Comparison of ENCODE assay signal across 23 mouse cellular contexts in genomic region chr4:108066569-108066968, GRCm38 (mm10). TPM values are rescaled to one million over a fixed set of nuclear protein-coding genes. Genes with fewer than 3 reads are reported as not detected.
A peak's percentile ranks its signal among the peaks of the same experiment; 100 is the strongest.
DNase-seq lines count a peak whose midpoint lies in the region; ATAC-seq and TF ChIP-seq lines count a peak whose summit lies in the region.
"Had no signal": no experiment of that assay in that cellular context is flagged by ENCODE, and none has a peak within 500 bp of the region (broad histone marks: within the 10 kb centered on the region; RNA-seq: fewer than 3 reads in every experiment).

No protein-coding gene starts in this region.

- TF ChIP-seq CTCF in kidney, adult 2 months (conservative IDR thresholded peaks at IDR 0.05; ENCODE audit: insufficient read depth, insufficient read length, low read depth, low read length): no peak

- H3K9ac ChIP-seq in liver, embryonic 13.5 days: no peak overlapping the region
- H3K9ac ChIP-seq: forebrain, postnatal 0 days; heart, embryonic 13.5 days; hindbrain, embryonic 14.5 days; midbrain, embryonic 15.5 days; neural tube, embryonic 15.5 days had no signal

- WGBS in kidney, adult 2 months: 51% methylated on average over 4 of the region's 4 CpGs
- WGBS in liver, embryonic 13.5 days (ENCODE audit: insufficient replicate concordance): 72% methylated on average over 4 of the region's 4 CpGs

- peaks cover 32% of the 10 kb centered on the region; the same call in 1 of the 2 replicates for H3K4me1 ChIP-seq in kidney, adult 2 months (ENCODE audit: control insufficient read depth, insufficient read depth, low read length)
- peaks cover 41% of the 10 kb centered on the region for H3K4me1 ChIP-seq in liver, embryonic 13.5 days (replicated peaks)

- peaks cover 18% of the 10 kb centered on the region for H3K36me3 ChIP-seq in kidney, adult 2 months (ENCODE audit: control insufficient read depth, insufficient read depth, low read length)
- H3K36me3 ChIP-seq in liver, embryonic 13.5 days: peaks cover 53% of the 10 kb centered on the region

- H3K4me2 ChIP-seq in liver, embryonic 13.5 days: 0 out of 2 replicates have a peak overlapping the region, but pooled peaks have one; percentile 2
- H3K4me2 ChIP-seq: heart, embryonic 13.5 days; hindbrain, embryonic 14.5 days; midbrain, embryonic 15.5 days; neural tube, embryonic 15.5 days had no signal

- H3K27ac ChIP-seq in kidney, adult 2 months (ENCODE audit: insufficient read depth, low read depth, low read length): peak overlapping the region; percentile 90; the same call in 1 of the 2 replicates
- H3K27ac ChIP-seq in liver, embryonic 13.5 days: peak overlapping the region; percentile 59
- H3K27ac ChIP-seq: forebrain, embryonic 10.5 days; heart, embryonic 13.5 days; hindbrain, embryonic 14.5 days; left cerebral cortex, adult 2 months; midbrain, embryonic 15.5 days; neural tube, embryonic 15.5 days had no signal

- H3K9me3 ChIP-seq in liver, embryonic 13.5 days (replicated peaks): no peaks in the 10 kb centered on the region
- H3K9me3 ChIP-seq: heart, embryonic 13.5 days; megakaryocyte, embryonic 14.5 days; midbrain, embryonic 15.5 days; neural tube, embryonic 15.5 days had no signal

- ATAC-seq in liver, embryonic 13.5 days (ENCODE audit: low read depth): no peak
- ATAC-seq in monocyte, adult 5-6 weeks (replicated peaks; ENCODE audit: insufficient number of reproducible peaks, low FRiP score, low TSS enrichment, poor library complexity, severe bottlenecking): no peak
- ATAC-seq: forebrain, postnatal 0 days; midbrain, embryonic 15.5 days had no signal

- H3K4me3 ChIP-seq in kidney, adult 2 months (ENCODE audit: insufficient read depth, low read depth, low read length): no peak overlapping the region
- no peak overlapping the region for H3K4me3 ChIP-seq in liver, embryonic 13.5 days (replicated peaks)
- H3K4me3 ChIP-seq: forebrain, embryonic 10.5 days; heart, embryonic 13.5 days; left cerebral cortex, adult 2 months; megakaryocyte, embryonic 14.5 days; midbrain, embryonic 15.5 days; neural tube, embryonic 15.5 days had no signal

- TF ChIP-seq POLR2A in kidney, adult 2 months (IDR thresholded peaks at IDR 0.05; ENCODE audit: low read depth, low read length): no peak

- DNase-seq in kidney, adult 2 months: peak; percentile 93
- DNase-seq in kidney, postnatal 4 days: no peak
- peak; percentile 74 for DNase-seq in kidney, postnatal 14 days
- DNase-seq in liver, embryonic 13.5 days: no peak
- DNase-seq in frontal cortex, adult 2 months (ENCODE audit: extremely low spot score in 1 of 2, low spot score in 1 of 2): no peak
- DNase-seq in thymus, postnatal 0 days (ENCODE audit: low spot score): no peak
- DNase-seq: adrenal gland, adult 2 months; cerebellum, adult 11 months; cerebellum, postnatal 25 days; embryo, embryonic 11 days; forebrain, postnatal 0 days; left cerebral cortex, postnatal 4 days; lung, adult 18-20 months; thymus, adult 18-20 months had no signal

- no peaks in the 10 kb centered on the region for H3K27me3 ChIP-seq in kidney, adult 2 months (replicated peaks; ENCODE audit: control insufficient read depth, insufficient read depth, low read length)
- no peaks in the 10 kb centered on the region for H3K27me3 ChIP-seq in liver, embryonic 13.5 days
- H3K27me3 ChIP-seq: heart, embryonic 13.5 days; megakaryocyte, embryonic 14.5 days; midbrain, embryonic 15.5 days; neural tube, embryonic 15.5 days had no signal

RNA-seq across cellular contexts. Expression of gene Podn, which starts 29.7 kb away (rescaled TPM):
- polyA plus RNA-seq in kidney, adult 2 months (2012; rRNA removed): 29.8 and 30.4 TPM in 2 replicates
- 0.28 TPM in 1 of 2 replicates, not detected in the other for polyA plus RNA-seq in liver, embryonic 13.5 days (2015; fragmentation: Nextera tagmentation; extraction: Ambion mirVana)
- 8.4 and 10.9 TPM in 2 replicates for polyA plus RNA-seq in frontal cortex, adult 2 months (2012; rRNA removed)
- polyA plus RNA-seq in thymus, postnatal 0 days (2015; fragmentation: Nextera tagmentation; extraction: Ambion mirVana): 0.32 and 0.36 TPM in 2 replicates
- 1.8 TPM in 1 of 3 replicates, not detected in the others for total RNA-seq in monocyte, adult 5-6 weeks (2017)
- total RNA-seq: granulocyte monocyte progenitor cell, adult 5-6 weeks had no signal

Comparison
In these comparisons a context has a peak if more than half of its experiments do, and no peak if none do; other contexts are left out.
1. DNase-seq: peak in kidney, adult 2 months (single experiment) and kidney, postnatal 14 days (single experiment); none in kidney, postnatal 4 days (0 of 2), liver, embryonic 13.5 days (single experiment), frontal cortex, adult 2 months (0 of 2) and thymus, postnatal 0 days (single experiment).